Mouse (Mus musculus): ENCODE data around the gene Sh3d19. TPM values are rescaled to one million over a fixed set of nuclear protein-coding genes. Genes with fewer than 3 reads are reported as not detected.

The Sh3d19 gene
- total and polyA plus RNA-seq, 3 experiments: 0.16 to 0.76 (median 0.33) TPM

- Histone ChIP-seq H3K27me3 (replicated peaks) (no peaks in the 10 kb centered on the region), H3K4me1 (ENCODE audit: control insufficient read depth in 1 of 2, insufficient read depth in 2 of 2) (peaks cover 2% of the 10 kb centered on the region in 2 experiments; a peak in 2 of 4 replicates), H3K9me3 (replicated peaks; ENCODE audit: low read length) (no peaks in the 10 kb centered on the region), H3K27ac (ENCODE audit: insufficient read depth, low read depth) (no peak overlapping the region), H3K79me2 (replicated peaks; ENCODE audit: control insufficient read depth, extremely low read depth, insufficient read depth, poor library complexity, severe bottlenecking) (no peaks in the 10 kb centered on the region), H3K9ac (ENCODE audit: insufficient read depth, low read depth) (no peak overlapping the region), H3K36me3 (replicated peaks in 1 of 2; ENCODE audit: control insufficient read depth in 1 of 2, insufficient read depth in 1 of 2, low read length in 1 of 2) (no peaks in the 10 kb centered on the region), H3K4me3 (replicated peaks in 1 of 3; ENCODE audit: low read depth in 2 of 3, low read length in 2 of 3, poor library complexity in 1 of 3) (no peak overlapping the region), H3K4me2 (ENCODE audit: insufficient read depth, low read depth, poor library complexity, severe bottlenecking) (no peak overlapping the region)
- no peak for DNase-seq (ENCODE audit: extremely low read depth)
- TF ChIP-seq CHD2 (IDR thresholded peaks at IDR 0.05; ENCODE audit: low read length) (no peak), NELFE (IDR thresholded peaks at IDR 0.05; ENCODE audit: low read depth, low read length) (no peak), POLR2AphosphoS2 (IDR thresholded peaks at IDR 0.05; ENCODE audit: low read depth, low read length) (no peak), RAD21 (IDR thresholded peaks at IDR 0.05; ENCODE audit: low read depth, low read length) (no peak), ZC3H11A (IDR thresholded peaks at IDR 0.05; ENCODE audit: low read depth, low read length) (no peak), GABPA (IDR thresholded peaks at IDR 0.05; ENCODE audit: insufficient replicate concordance, low read depth, low read length) (no peak), MEF2A (IDR thresholded peaks at IDR 0.05; ENCODE audit: borderline replicate concordance, low read depth, low read length) (no peak), ZMIZ1 (IDR thresholded peaks at IDR 0.05; ENCODE audit: low read depth, low read length) (no peak), ZNF384 (IDR thresholded peaks at IDR 0.05; ENCODE audit: low read depth, low read length) (no peak)
- dilution Hi-C loops (cut with MboI; ENCODE audit: extremely low pct_ligation_motif_present, extremely low pct_unique_long_range_greater_than_20kb, low sequenced_read_pairs) (no loop called here), in situ Hi-C loops (cut with MboI; ENCODE audit: low pct_ligation_motif_present, low pct_unique_long_range_greater_than_20kb, low sequenced_read_pairs) (no loop called here)
Observed at GRCm38 (mm10) chr3:86020921-86021650, 50.2 kb downstream of the Sh3d19 start.

GRCm38 (mm10) chr3:86021651-86022050, 50.7 kb downstream of the Sh3d19 start:
- Histone ChIP-seq H3K79me2 (replicated peaks; ENCODE audit: control insufficient read depth, extremely low read depth, insufficient read depth, poor library complexity, severe bottlenecking) (no peaks in the 10 kb centered on the region), H3K9ac (ENCODE audit: insufficient read depth, low read depth) (no peak overlapping the region), H3K4me3 (replicated peaks in 1 of 3; ENCODE audit: low read depth in 2 of 3, low read length in 2 of 3, poor library complexity in 1 of 3) (no peak overlapping the region), H3K4me1 (ENCODE audit: control insufficient read depth in 1 of 2, insufficient read depth in 2 of 2) (peaks cover 2% of the 10 kb centered on the region in 2 experiments; a peak in 2 of 4 replicates), H3K27me3 (replicated peaks) (no peaks in the 10 kb centered on the region), H3K9me3 (replicated peaks; ENCODE audit: low read length) (no peaks in the 10 kb centered on the region), H3K4me2 (ENCODE audit: insufficient read depth, low read depth, poor library complexity, severe bottlenecking) (no peak overlapping the region), H3K36me3 (replicated peaks in 1 of 2; ENCODE audit: control insufficient read depth in 1 of 2, insufficient read depth in 1 of 2, low read length in 1 of 2) (no peaks in the 10 kb centered on the region), H3K27ac (ENCODE audit: insufficient read depth, low read depth) (no peak overlapping the region)
- in situ Hi-C loops (cut with MboI; ENCODE audit: low pct_ligation_motif_present, low pct_unique_long_range_greater_than_20kb, low sequenced_read_pairs) (no loop called here), dilution Hi-C loops (cut with MboI; ENCODE audit: extremely low pct_ligation_motif_present, extremely low pct_unique_long_range_greater_than_20kb, low sequenced_read_pairs) (no loop called here)
- TF ChIP-seq MAZ (IDR thresholded peaks at IDR 0.05; ENCODE audit: low read depth, low read length) (no peak), E2F4 (IDR thresholded peaks at IDR 0.05; ENCODE audit: insufficient replicate concordance, low read depth, low read length) (no peak), TBP (conservative IDR thresholded peaks at IDR 0.05; ENCODE audit: low read depth, low read length) (no peak), TCF12 (IDR thresholded peaks at IDR 0.05; ENCODE audit: low read depth, low read length) (no peak), KAT2A (IDR thresholded peaks at IDR 0.05; ENCODE audit: insufficient replicate concordance, low read length) (no peak), MEF2A (IDR thresholded peaks at IDR 0.05; ENCODE audit: borderline replicate concordance, low read depth, low read length) (no peak), RAD21 (IDR thresholded peaks at IDR 0.05; ENCODE audit: low read depth, low read length) (no peak), JUN (IDR thresholded peaks at IDR 0.05; ENCODE audit: insufficient read depth, low read depth, low read length) (no peak), ZMIZ1 (IDR thresholded peaks at IDR 0.05; ENCODE audit: low read depth, low read length) (no peak), MXI1 (IDR thresholded peaks at IDR 0.05; ENCODE audit: low read depth, low read length) (no peak), BHLHE40 (IDR thresholded peaks at IDR 0.05; ENCODE audit: low read depth, low read length) (no peak), USF1 (IDR thresholded peaks at IDR 0.05; ENCODE audit: low read depth, low read length) (no peak), CTCF (conservative IDR thresholded peaks at IDR 0.05 in 1 of 2, IDR thresholded peaks at IDR 0.05 in 1 of 2; ENCODE audit: low read depth in 2 of 2, low read length in 2 of 2) (no peak), USF2 (conservative IDR thresholded peaks at IDR 0.05; ENCODE audit: low read depth, low read length) (no peak), ZKSCAN1 (IDR thresholded peaks at IDR 0.05; ENCODE audit: borderline replicate concordance, low read depth, low read length) (no peak), POLR2AphosphoS2 (IDR thresholded peaks at IDR 0.05; ENCODE audit: low read depth, low read length) (no peak)
- no peak for DNase-seq (ENCODE audit: extremely low read depth)
